Mouse (Mus musculus): Measurements from ENCODE around the gene Rasal1.

GRCm38 (mm10) chr5:120628624-120629023 lies 20.0 kb upstream of the Rasal1 start:
- no peak for TF ChIP-seq CTCF (IDR thresholded peaks at IDR 0.05; ENCODE audit: low read depth)
- no peak for TF ChIP-seq EP300 (optimal IDR thresholded peaks at IDR 0.05)

Measured in stomach, postnatal 0 days (tissue).